Mouse (Mus musculus): ENCODE data around the gene Dhh. TPM values are rescaled to one million over a fixed set of nuclear protein-coding genes. Genes with fewer than 3 reads are reported as not detected.

The Dhh gene
- polyA plus RNA-seq, 1 experiment from 2014 or later, result 2.5 TPM

DNA sequence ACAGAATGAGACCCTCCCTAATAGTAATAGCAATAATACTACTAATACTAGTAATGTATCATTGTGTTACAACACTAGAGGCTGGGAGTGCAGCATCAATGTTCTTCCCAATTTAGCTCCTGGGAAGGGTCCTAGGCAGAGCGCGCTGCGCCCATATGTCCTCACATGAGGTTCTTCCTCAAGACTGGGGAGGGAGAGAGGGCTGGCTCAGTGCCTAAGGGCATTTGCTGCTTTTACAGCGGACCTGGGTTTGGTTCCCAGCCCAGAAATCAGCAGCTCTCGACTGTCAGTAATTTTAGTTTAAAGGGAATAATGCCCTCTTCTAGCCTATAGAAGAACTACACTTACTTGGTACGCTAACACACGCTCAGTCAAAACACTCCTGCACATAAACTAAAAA, 10.8 kb downstream of the Dhh start:
- Histone ChIP-seq H3K9ac (replicated peaks) (no peak overlapping the region), H3K4me3 (replicated peaks) (no peak overlapping the region), H3K27me3 (replicated peaks) (peaks cover 10% of the 10 kb centered on the region), H3K4me2 (no peak overlapping the region), H3K4me1 (0 out of 2 replicates have a peak, but pooled peaks cover 4% of the 10 kb centered on the region), H3K36me3 (no peaks in the 10 kb centered on the region), H3K9me3 (replicated peaks) (no peaks in the 10 kb centered on the region), H3K27ac (replicated peaks) (no peak overlapping the region)
- no peak for ATAC-seq (ENCODE audit: low FRiP score)
- WGBS, result 85% methylated on average over 7 of the region's 7 CpGs

DNA sequence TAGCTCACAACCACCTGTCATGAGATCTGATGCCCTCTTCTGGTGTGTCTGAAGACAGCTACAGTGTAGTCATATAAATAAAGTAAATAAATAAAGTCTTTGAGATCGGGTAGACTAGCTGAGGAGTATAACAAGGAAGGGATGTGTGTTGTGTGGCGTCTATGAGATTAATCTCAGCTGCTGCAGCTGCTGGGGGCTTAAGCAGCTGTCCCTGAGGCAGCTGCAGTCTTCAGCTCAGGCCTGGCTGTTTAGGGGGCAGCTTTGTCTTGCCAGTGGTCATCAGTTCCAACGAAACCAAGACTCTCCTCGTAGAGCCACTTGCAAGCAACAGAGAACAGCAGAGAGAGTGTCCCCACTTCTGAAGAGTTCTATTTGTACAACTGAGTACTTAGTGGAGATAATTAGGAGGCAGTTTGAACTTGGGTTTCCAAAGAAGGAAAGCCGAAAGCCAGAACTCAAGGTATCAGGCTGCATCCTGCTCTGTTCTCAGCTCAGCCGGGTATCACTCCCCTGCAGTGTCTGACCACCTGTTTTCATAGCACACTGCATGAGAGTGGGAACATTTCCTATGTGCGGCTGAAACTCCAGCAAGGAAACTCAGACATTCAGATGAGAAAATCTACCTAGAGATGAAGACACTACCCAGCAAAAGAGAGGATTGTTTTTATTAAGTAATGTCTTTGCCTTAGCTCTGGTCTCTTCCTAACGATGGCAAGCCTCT, 11.5 kb downstream of the Dhh start:
- H3K4me1 ChIP-seq, result peaks cover 5% of the 10 kb centered on the region; the same call in 1 of the 2 replicates
- no peaks in the 10 kb centered on the region for H3K9me3 ChIP-seq (replicated peaks)
- no peaks in the 10 kb centered on the region for H3K36me3 ChIP-seq
- ATAC-seq (ENCODE audit: low FRiP score), result no peak
- H3K9ac ChIP-seq (replicated peaks), result no peak overlapping the region
- H3K4me3 ChIP-seq (replicated peaks), result no peak overlapping the region
- 71% methylated on average over 8 of the region's 8 CpGs for WGBS
- no peak overlapping the region for H3K4me2 ChIP-seq
- no peak overlapping the region for H3K27ac ChIP-seq (replicated peaks)
- peaks cover 8% of the 10 kb centered on the region for H3K27me3 ChIP-seq (replicated peaks)

DNA sequence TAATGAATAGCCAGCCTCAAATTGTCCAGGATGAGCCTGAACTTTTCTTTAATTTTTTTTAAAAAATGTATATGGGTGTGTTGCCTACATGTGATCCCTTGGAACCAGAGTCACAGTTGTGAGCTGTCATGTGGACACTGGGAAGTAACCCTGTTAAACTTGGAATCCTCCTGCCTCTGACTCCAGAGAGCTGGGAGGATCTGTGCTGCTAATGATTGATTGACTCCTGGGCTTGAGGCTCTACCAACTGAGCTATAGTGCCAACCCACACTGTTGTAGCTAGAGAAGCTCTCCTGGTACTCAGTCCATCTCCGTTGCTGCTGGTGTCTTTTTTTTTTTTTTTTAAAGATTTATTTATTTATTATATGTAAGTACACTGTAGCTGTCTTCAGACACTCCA, 14.2 kb downstream of the Dhh start:
- Histone ChIP-seq H3K27me3 (replicated peaks) (no peaks in the 10 kb centered on the region), H3K4me1 (peaks cover 22% of the 10 kb centered on the region), H3K36me3 (no peaks in the 10 kb centered on the region), H3K9me3 (replicated peaks) (no peaks in the 10 kb centered on the region), H3K9ac (replicated peaks) (no peak overlapping the region), H3K27ac (replicated peaks) (no peak overlapping the region), H3K4me2 (no peak overlapping the region), H3K4me3 (replicated peaks) (no peak overlapping the region)
- no peak for ATAC-seq (ENCODE audit: low FRiP score)
- WGBS, result 82% methylated on average over 1 of the region's 1 CpGs

DNA sequence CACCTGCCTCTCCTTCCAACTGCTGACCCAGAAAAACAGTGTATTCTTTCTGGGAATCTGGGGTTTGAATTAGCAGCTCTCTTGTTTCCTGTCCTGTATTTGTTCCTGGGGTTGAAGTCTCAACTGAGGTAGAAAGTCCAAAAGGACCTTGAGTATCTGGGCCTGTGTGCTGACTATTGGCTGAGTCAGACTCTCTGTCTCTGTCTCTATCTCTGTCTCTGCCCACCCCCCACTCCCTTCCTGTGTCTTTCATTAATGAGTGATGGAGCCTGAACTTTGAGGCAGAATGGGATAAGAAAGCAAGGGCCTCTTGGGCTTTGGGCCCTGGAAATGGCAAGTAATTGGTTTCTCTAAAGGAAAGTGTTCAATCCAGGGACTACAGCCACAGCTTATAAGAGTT, 14.7 kb downstream of the Dhh start:
- Histone ChIP-seq H3K4me2 (no peak overlapping the region), H3K4me3 (replicated peaks) (no peak overlapping the region), H3K9ac (replicated peaks) (no peak overlapping the region), H3K4me1 (peaks cover 26% of the 10 kb centered on the region), H3K27ac (replicated peaks) (no peak overlapping the region), H3K27me3 (replicated peaks) (no peaks in the 10 kb centered on the region), H3K36me3 (no peaks in the 10 kb centered on the region), H3K9me3 (replicated peaks) (no peaks in the 10 kb centered on the region)
- no peak for ATAC-seq (ENCODE audit: low FRiP score)

DNA sequence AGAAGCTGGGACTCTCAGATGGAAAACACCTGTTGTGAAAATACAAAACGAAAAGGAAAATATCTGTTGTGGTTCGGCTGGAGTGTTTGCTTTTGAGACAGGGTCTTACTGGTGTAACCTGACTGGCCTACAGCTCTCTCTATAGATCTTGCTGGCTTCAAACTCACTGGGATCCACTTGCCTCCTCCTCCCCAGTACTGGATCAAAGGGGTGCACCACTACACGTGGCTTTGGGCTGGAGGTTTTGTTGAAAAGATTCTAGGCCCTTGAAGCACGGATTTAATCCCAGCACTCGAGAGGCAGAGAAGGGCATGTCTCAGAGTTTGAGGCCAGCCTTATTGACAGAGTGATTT, 16.7 kb downstream of the Dhh start:
- H3K9ac ChIP-seq (replicated peaks), result no peak overlapping the region
- no peaks in the 10 kb centered on the region for H3K27me3 ChIP-seq (replicated peaks)
- H3K4me3 ChIP-seq (replicated peaks), result peak overlapping the region; percentile 70
- WGBS, result 8% methylated on average over 5 of the region's 5 CpGs
- peak overlapping the region; percentile 85; the same call in 1 of the 2 replicates for H3K27ac ChIP-seq (replicated peaks)
- no peaks in the 10 kb centered on the region for H3K9me3 ChIP-seq (replicated peaks)
- H3K4me2 ChIP-seq, result peak overlapping the region; percentile 85
- H3K36me3 ChIP-seq, result no peaks in the 10 kb centered on the region
- peaks cover 27% of the 10 kb centered on the region for H3K4me1 ChIP-seq
- peak; percentile 18; the same call in 1 of the 2 replicates for ATAC-seq (ENCODE audit: low FRiP score)

DNA sequence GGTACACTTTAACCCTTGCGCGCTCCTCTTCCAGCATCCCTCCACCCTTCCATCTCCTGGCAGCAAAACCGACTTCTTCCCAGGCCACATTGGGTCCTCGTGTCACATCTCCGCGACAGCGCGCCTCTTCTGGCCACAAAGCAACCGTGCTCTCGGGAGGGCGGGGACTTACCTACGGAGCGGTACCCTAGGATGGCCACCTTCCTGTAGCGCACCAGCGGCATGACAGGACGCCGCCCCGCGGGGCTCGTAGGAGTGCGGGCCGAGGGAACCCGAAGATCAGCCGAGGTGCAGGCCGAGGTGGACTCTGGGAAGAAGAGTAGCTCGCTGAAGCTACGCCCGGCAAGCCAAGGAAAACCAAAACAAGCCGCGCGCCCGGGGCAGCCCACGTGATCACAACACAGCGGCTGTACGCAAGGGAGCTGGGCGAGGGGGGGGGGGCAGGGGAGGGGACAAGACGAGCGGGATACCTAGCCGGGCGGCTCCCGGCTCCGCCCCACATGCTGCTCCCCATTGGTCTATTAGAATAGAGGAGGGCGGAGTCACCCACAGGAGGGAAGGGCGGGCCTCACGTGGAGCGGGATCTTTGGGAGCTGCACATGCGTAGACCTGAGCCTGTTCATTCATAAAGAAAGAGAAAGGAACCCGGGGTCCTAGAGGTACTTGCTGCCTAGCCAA, 17.2 kb downstream of the Dhh start:
- under 1% methylated on average over 45 of the region's 48 CpGs for WGBS
- H3K9me3 ChIP-seq (replicated peaks), result no peaks in the 10 kb centered on the region
- H3K36me3 ChIP-seq, result no peaks in the 10 kb centered on the region
- peak overlapping the region; percentile 70 for H3K4me3 ChIP-seq (replicated peaks)
- peak overlapping the region; percentile 85 for H3K27ac ChIP-seq (replicated peaks)
- peak overlapping the region; percentile 85 for H3K4me2 ChIP-seq
- H3K27me3 ChIP-seq (replicated peaks), result no peaks in the 10 kb centered on the region
- H3K4me1 ChIP-seq, result peaks cover 27% of the 10 kb centered on the region
- peak; percentile 97 for ATAC-seq (ENCODE audit: low FRiP score)
- H3K9ac ChIP-seq (replicated peaks), result peak overlapping the region; percentile 69

DNA sequence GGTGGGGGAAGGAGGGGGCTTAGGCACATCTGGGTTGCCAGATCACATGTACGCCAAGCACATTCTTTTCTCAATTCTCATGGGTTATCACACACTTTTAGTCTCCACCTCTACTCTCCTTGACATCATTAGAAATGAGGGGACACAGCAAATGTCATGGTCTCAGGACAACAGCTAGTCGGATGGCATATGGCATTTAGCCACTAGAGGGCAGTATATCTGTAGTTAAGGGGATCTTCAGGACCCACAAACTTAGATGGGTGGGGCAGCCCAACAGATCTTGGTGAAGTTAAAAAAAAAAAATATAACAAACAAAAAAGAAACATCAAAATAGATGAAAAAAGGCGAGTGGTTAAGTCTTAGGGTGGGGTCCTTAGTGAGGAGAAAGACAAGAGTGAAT, 21.0 kb downstream of the Dhh start:
- WGBS, result 15% methylated on average over 3 of the region's 3 CpGs
- Histone ChIP-seq H3K27me3 (replicated peaks) (no peaks in the 10 kb centered on the region), H3K9me3 (replicated peaks) (no peaks in the 10 kb centered on the region), H3K9ac (replicated peaks) (no peak overlapping the region), H3K4me3 (replicated peaks) (no peak overlapping the region), H3K27ac (replicated peaks) (no peak overlapping the region), H3K4me2 (no peak overlapping the region), H3K4me1 (peaks cover 33% of the 10 kb centered on the region), H3K36me3 (no peaks in the 10 kb centered on the region)
- ATAC-seq (ENCODE audit: low FRiP score), result no peak

DNA sequence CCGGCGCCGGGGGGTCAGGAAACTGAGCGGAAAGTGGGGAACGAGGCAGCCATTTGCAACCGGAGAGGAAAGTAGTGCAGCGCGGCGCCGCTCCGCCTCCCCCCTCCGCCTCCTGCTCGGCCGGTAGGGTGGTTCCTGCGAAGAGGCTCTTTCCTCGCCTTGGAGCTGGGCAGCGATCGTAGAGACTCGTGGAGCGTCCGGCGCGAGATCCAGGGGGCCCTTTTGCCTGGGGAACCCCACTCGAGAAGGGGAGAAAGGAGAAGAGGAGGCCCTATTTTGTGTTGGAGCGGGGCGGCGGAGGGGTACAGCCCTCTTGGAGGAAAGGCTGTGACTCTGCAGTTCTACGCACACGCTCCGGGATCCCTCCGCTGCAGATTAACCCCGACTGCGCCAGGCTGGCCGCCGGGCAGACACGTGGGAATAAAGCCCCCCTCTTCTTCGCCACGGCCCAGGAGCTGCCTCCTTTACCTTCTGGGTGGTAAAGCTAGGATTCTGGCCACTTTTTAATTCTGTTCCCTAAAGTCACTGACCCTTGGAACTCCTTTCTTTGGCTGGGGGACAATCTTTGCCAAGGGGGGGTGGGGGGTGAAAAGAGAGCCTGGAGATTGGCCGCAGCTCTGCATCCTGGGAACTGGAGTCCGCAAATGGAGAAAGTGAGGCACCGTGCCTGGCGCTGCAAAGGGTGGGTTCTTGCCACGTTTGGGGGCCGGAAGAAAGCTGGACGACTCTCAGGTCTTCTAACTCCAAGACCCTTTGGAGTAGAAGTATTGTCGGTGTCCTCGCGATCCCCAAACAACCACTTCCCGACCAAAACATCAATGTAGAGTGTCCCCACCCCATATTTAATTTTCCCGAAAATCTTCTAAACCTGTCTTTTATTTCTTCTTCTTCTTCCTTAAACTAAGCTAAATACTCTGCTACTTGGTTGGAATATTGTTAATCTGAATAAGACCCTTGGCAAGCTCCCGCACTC, 26.1 kb downstream of the Dhh start:
- H3K4me1 ChIP-seq, result peaks cover 42% of the 10 kb centered on the region
- peak overlapping the region; percentile 61 for H3K4me3 ChIP-seq (replicated peaks)
- peak overlapping the region; percentile 99 for H3K27ac ChIP-seq (replicated peaks)
- WGBS, result 1% methylated on average over 49 of the region's 51 CpGs
- no peaks in the 10 kb centered on the region for H3K36me3 ChIP-seq
- ATAC-seq (ENCODE audit: low FRiP score), result peak; percentile 85
- H3K9me3 ChIP-seq (replicated peaks), result no peaks in the 10 kb centered on the region
- peak overlapping the region; percentile 93 for H3K9ac ChIP-seq (replicated peaks)
- peak overlapping the region; percentile 99 for H3K4me2 ChIP-seq
- H3K27me3 ChIP-seq (replicated peaks), result no peaks in the 10 kb centered on the region

DNA sequence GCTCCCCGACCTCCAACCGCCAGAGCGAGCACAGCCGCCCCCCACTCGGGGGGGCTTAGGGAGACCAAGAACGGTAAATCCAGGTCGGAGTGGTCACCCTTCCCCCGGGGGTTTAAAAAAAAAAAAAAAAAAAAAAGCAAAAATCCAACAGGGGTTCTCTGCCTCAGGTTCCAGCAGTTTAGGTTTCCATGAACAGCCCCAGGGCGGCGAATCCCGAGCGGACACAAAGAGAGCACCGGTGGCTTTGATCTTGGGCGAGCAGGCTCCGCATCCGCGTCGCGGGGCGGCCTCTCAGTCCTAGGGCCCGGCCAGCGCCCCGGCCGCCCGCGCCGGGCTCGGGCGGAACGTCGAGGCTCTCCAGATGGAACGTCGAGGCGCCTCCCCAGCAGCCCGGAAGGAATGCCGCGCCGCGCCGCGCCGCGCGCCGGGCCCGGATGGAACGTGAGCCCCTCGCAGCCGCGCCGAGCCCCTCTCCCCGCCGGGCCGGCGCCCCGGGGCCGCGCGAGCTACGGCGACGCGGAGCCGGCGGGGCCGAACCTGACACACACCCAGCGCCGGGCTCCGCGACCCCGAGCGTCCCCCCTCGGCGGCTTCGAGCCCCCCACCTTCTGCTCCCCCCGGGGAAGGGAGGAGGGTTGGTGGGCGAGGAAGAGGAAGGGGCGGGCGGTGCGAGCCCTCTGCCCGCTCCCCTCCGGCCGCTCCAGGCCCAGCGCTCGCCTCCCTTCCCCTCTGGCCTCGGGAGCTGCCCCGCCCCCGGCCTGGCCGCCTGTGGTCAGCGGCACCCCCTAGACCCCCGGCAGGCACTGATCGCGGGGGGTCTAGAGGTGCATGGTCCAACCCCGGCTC, 27.0 kb downstream of the Dhh start, which contains the start of gene Kmt2d:
Gene Kmt2d (minus strand): TSS at position 135 of the 846 bp plus-strand sequence.
- peak within 1 kb of the TSS; percentile 99 for H3K27ac ChIP-seq (replicated peaks)
- peak within 1 kb of the TSS; percentile 93 for H3K9ac ChIP-seq (replicated peaks)
- under 1% methylated on average over 83 of the region's 94 CpGs for WGBS
- H3K4me3 ChIP-seq (replicated peaks), result peak within 1 kb of the TSS; percentile 61
- H3K9me3 ChIP-seq (replicated peaks), result no peaks in the 10 kb centered on the region
- peaks cover 4% of the 10 kb centered on the region; the same call in 1 of the 2 replicates for H3K36me3 ChIP-seq
- no peaks in the 10 kb centered on the region for H3K27me3 ChIP-seq (replicated peaks)
- peak; percentile 62 for ATAC-seq (ENCODE audit: low FRiP score)
- peaks cover 48% of the 10 kb centered on the region for H3K4me1 ChIP-seq
- peak within 1 kb of the TSS; percentile 99 for H3K4me2 ChIP-seq

DNA sequence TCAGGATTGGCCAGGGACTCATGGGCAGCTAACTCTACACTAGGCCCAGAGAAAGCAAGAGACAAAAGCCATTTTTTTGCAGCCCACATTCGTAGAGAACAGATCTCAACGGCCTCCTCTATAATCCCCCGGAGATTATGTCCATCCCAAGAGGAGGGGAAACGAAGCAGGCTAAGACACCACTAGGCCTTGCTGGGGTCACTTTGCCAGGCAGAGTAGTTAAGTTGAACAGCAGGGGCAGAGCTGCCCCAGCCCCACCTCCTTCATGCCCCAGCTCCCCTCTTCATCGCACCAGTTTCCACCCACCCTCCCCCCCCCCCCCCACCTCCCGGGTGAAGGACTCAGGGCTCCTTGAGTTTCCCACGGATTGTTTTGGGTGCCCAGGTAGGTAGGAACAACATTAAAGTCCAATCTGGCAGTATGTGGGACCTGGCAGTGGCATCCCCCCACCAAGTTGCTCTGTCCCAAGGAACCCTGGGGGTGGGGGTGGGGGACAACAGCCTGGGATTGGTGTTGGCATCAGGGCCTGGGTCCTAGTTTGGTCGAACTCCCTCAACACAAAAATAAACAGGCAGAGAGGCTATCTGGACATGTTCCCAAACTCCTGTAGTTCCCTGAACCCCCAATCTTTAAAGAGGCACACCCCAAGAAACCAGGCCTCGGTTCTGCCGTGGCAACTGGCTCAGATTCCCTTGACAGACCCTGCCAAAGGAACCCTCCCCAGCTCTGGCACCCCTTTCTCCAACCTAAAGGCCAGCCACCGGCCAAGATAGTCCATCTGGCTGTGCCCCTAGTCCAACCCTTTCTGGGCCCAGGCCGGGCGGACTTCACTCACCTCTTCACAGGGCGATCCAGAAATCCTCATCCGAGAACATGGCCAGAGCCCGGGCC, 27.9 kb downstream of the Dhh start:
- H3K36me3 ChIP-seq, result peaks cover 13% of the 10 kb centered on the region
- H3K4me1 ChIP-seq, result peaks cover 48% of the 10 kb centered on the region
- H3K9ac ChIP-seq (replicated peaks), result peak overlapping the region; percentile 93
- ATAC-seq (ENCODE audit: low FRiP score), result no peak
- H3K4me3 ChIP-seq (replicated peaks), result peak overlapping the region; percentile 61
- peak overlapping the region; percentile 99 for H3K4me2 ChIP-seq
- no peaks in the 10 kb centered on the region for H3K27me3 ChIP-seq (replicated peaks)
- 0% methylated on average over 16 of the region's 16 CpGs for WGBS
- peak overlapping the region; percentile 99 for H3K27ac ChIP-seq (replicated peaks)
- no peaks in the 10 kb centered on the region for H3K9me3 ChIP-seq (replicated peaks)

All from neural tube, embryonic 15.5 days (tissue).